19 mouse cellular contexts compared by ENCODE assay signal in genomic region chr7:89557056-89557455, GRCm38 (mm10). TPM values are rescaled to one million over a fixed set of nuclear protein-coding genes. Genes with fewer than 3 reads are reported as not detected.
DNase-seq lines count a peak whose midpoint lies in the region; ATAC-seq and TF ChIP-seq lines count a peak whose summit lies in the region.
"Had no signal": no experiment of that assay in that cellular context is flagged by ENCODE, and none has a peak within 500 bp of the region (broad histone marks: within the 10 kb centered on the region; RNA-seq: fewer than 3 reads in every experiment).

No protein-coding gene starts in this region.

- H3K27me3 ChIP-seq in midbrain, postnatal 0 days (ENCODE audit: insufficient read depth, low read length): no peaks in the 10 kb centered on the region
- H3K27me3 ChIP-seq: forebrain, embryonic 13.5 days had no signal

- WGBS in midbrain, postnatal 0 days: 85% methylated on average over 5 of the region's 5 CpGs

- no peak overlapping the region for H3K9ac ChIP-seq in midbrain, postnatal 0 days (replicated peaks; ENCODE audit: low read length, poor library complexity, severe bottlenecking)
- H3K9ac ChIP-seq: forebrain, embryonic 13.5 days; forebrain, postnatal 0 days; hindbrain, embryonic 13.5 days had no signal

- intact Hi-C loops in gastrocnemius, adult 2 months (cut with DNase I): no loop called here
- intact Hi-C loops in gastrocnemius, postnatal 14 days (cut with DNase I; ENCODE audit: low total_unique reads): no loop called here

- H3K9me3 ChIP-seq in midbrain, postnatal 0 days (ENCODE audit: low read length): no peaks in the 10 kb centered on the region
- H3K9me3 ChIP-seq: forebrain, embryonic 13.5 days; G1E; heart, embryonic 10.5 days; hindbrain, embryonic 13.5 days had no signal

- H3K36me3 ChIP-seq in midbrain, postnatal 0 days (ENCODE audit: insufficient read depth, low read length): no peaks in the 10 kb centered on the region
- H3K36me3 ChIP-seq: G1E; heart, embryonic 10.5 days; hindbrain, embryonic 13.5 days had no signal

- H3K4me3 ChIP-seq in gastrocnemius, adult 2 months: no peak overlapping the region
- no peak overlapping the region for H3K4me3 ChIP-seq in midbrain, postnatal 0 days (ENCODE audit: low read depth, low read length)
- H3K4me3 ChIP-seq: forebrain, embryonic 13.5 days; heart, embryonic 10.5 days; hindbrain, embryonic 13.5 days had no signal

- no peak overlapping the region for H3K27ac ChIP-seq in gastrocnemius, adult 2 months
- no peak overlapping the region for H3K27ac ChIP-seq in midbrain, postnatal 0 days (ENCODE audit: low read depth, low read length)
- H3K27ac ChIP-seq: forebrain, embryonic 13.5 days; heart, embryonic 10.5 days; hindbrain, embryonic 13.5 days; hindbrain, postnatal 0 days had no signal

- peak; percentile 17 for DNase-seq in gastrocnemius, adult 2 months
- no peak for DNase-seq in gastrocnemius, postnatal 14 days
- peak; percentile 13 for DNase-seq in cerebellum, adult 9-11 months
- peak; percentile 21 to 30 for DNase-seq in cerebellum, postnatal 36 days
- DNase-seq in heart, adult 11 months: no peak
- no peak for DNase-seq in midbrain, postnatal 0 days (ENCODE audit: low spot score)
- DNase-seq: adrenal gland, postnatal 14 days; forebrain, postnatal 0 days; gastrocnemius, postnatal 36 days; heart, adult 18-20 months; heart, postnatal 10 days; heart, postnatal 4 days; kidney, adult 11 months; kidney, adult 9 months had no signal

- ATAC-seq in midbrain, postnatal 0 days (ENCODE audit: low FRiP score): no peak
- ATAC-seq: forebrain, embryonic 13.5 days; forebrain, postnatal 0 days; hindbrain, postnatal 0 days had no signal

- TF ChIP-seq CTCF in gastrocnemius, adult 2 months (IDR thresholded peaks at IDR 0.05): no peak
- no peak for TF ChIP-seq CTCF in midbrain, postnatal 0 days (IDR thresholded peaks at IDR 0.05)

- H3K4me2 ChIP-seq in midbrain, postnatal 0 days (ENCODE audit: low read depth, low read length, poor library complexity, severe bottlenecking): no peak overlapping the region
- H3K4me2 ChIP-seq: forebrain, embryonic 13.5 days; hindbrain, embryonic 13.5 days had no signal

- no peaks in the 10 kb centered on the region for H3K4me1 ChIP-seq in midbrain, postnatal 0 days (ENCODE audit: insufficient read depth, low read length)

RNA-seq across cellular contexts. Expression of gene Prss23, which starts 30.1 kb away (rescaled TPM):
- total RNA-seq in gastrocnemius, adult 2 months (2021): 10 to 100 TPM; 40.4 to 72.1 TPM
- 10 to 100 TPM; 27.9 to 34.2 TPM for total RNA-seq in gastrocnemius, postnatal 14 days (2021)
- 6.8 and 10.1 TPM in 2 replicates for total RNA-seq in midbrain, postnatal 0 days (2014; rRNA removed)
- 10.2 and 10.6 TPM in 2 replicates for polyA plus RNA-seq in midbrain, postnatal 0 days (2015; fragmentation: Nextera tagmentation; extraction: Ambion mirVana)
- polyA plus RNA-seq: G1E had no signal

Comparison
In these comparisons a context has a peak if more than half of its experiments do, and no peak if none do; other contexts are left out.
1. DNase-seq: peak in gastrocnemius, adult 2 months (single experiment), cerebellum, adult 9-11 months (single experiment) and cerebellum, postnatal 36 days (2 of 2); none in gastrocnemius, postnatal 14 days (single experiment), heart, adult 11 months (single experiment) and midbrain, postnatal 0 days (single experiment).